Mouse (Mus musculus) ovary, adult 10 weeks (tissue): ENCODE results near the gene Khdrbs1. TPM values are rescaled to one million over a fixed set of nuclear protein-coding genes. Genes with fewer than 3 reads are reported as not detected.

Experiments
- polyA plus RNA-seq: library from polyadenylated mRNA; stranded (reverse); fragments of 350-450 nt; fragmentation: Illumina TruSeq; extraction: RNeasy Lipid Tissue Mini Kit (QIAGEN cat#74804); gene quantifications from one replicate; pipeline ENCODE4 v1.2.3, GENCODE M21; 2014

Khdrbs1 gene
- polyA plus RNA-seq, result 354 TPM

DNA sequence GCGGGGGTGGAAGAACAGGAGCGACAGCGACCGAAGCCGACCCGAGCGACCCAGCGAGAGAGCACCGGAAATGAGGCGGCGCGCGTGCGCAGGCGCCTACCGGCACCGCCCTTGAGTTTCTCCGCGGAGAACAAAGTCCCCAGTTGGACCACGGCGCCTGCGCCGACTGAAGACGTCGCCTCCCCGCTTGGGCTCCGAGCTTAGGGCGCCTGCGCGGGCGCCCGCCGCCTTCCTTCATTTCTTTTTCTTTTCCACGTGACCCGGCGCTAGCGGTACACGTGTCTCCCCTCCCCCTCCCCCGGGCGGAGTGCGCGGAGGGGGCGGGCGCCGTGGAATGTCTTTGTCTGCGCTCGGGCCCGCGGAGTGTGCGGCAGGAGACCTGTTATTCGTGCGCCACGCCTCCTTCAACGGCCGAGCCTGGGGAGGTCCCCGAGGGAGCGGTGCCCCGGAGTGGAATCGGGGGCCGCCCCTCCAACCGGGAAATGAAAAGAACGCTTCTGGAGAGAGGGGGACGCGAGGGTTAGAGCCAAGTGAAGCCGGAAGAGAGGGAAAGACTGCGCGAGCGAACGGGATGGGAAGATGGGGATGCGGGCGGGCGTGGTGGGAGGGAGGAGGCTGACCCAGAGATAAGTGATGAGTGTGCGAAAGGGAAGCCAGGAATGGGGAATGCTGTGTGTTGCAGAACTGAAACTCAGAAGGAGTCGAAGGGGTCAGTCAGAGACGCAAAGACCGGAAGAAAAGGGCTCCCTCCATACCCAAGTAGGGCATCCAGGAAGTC is at the start of gene Khdrbs1:
TSS of gene Khdrbs1 (minus strand) at position 72 of the 778 bp plus-strand sequence.

GRCm38 (mm10) chr4:129696158-129696985 is 45.7 kb downstream of the Khdrbs1 start, which contains the start of gene Tmem39b:
TSS of gene Tmem39b (minus strand) at chr4:129696838.

GRCm38 (mm10) chr4:129672083-129672877 is 69.8 kb downstream of the Khdrbs1 start, which contains the start of gene Kpna6:
TSS of gene Kpna6 (minus strand) at chr4:129672767.

Other genes with a start within 250 kb of the Khdrbs1 start
- gene Marcksl1, start 228.7 kb downstream of the Khdrbs1 start, polyA plus RNA-seq, result 220 TPM
- 51.0 TPM for gene Hdac1, start 199.6 kb downstream of the Khdrbs1 start, polyA plus RNA-seq
- 0.66 TPM for gene Lck, start 168.7 kb downstream of the Khdrbs1 start, polyA plus RNA-seq
- gene Fam167b, start 163.8 kb downstream of the Khdrbs1 start, polyA plus RNA-seq, result 0.94 TPM
- 20.0 TPM for gene Eif3i, start 141.7 kb downstream of the Khdrbs1 start, polyA plus RNA-seq
- 29.8 TPM for gene Tmem234, start 141.6 kb downstream of the Khdrbs1 start, polyA plus RNA-seq
- not detected for gene Dcdc2b, start 128.0 kb downstream of the Khdrbs1 start, polyA plus RNA-seq
- 4.9 TPM for gene Iqcc, start 123.2 kb downstream of the Khdrbs1 start, polyA plus RNA-seq
- 4.1 TPM for gene Ccdc28b, start 118.4 kb downstream of the Khdrbs1 start, polyA plus RNA-seq
- gene Txlna, start 101.2 kb downstream of the Khdrbs1 start, polyA plus RNA-seq, result 20.1 TPM
- 60.3 TPM for gene Kpna6, start 69.5 kb downstream of the Khdrbs1 start, polyA plus RNA-seq
- 0.43 TPM for gene Tmem39b, start 45.5 kb downstream of the Khdrbs1 start, polyA plus RNA-seq
- 2,436 TPM for gene Ptp4a2, start 68.9 kb upstream of the Khdrbs1 start, polyA plus RNA-seq
- gene Spocd1, start 186.9 kb upstream of the Khdrbs1 start, polyA plus RNA-seq, result not detected
- not detected for gene Adgrb2, start 242.6 kb upstream of the Khdrbs1 start, polyA plus RNA-seq